Mouse (Mus musculus) forebrain, postnatal 0 days (tissue): Measurements from ENCODE around the gene Mmp9. TPM values are rescaled to one million over a fixed set of nuclear protein-coding genes. Genes with fewer than 3 reads are reported as not detected.

ENCODE experiments used
- ATAC-seq: fragments of 200-750 bp; cut with Nextera tagmentation; 2 replicates; pipeline ENCODE4 v1.8.0; 2017; ENCODE audit warnings: mild to moderate bottlenecking, moderate library complexity
- DNase-seq: peaks from one replicate; pipeline ENCODE4 v3.0.0-alpha.2; 2015
- H3K27ac ChIP-seq: fragments of 300-500 bp; sonication (generic); 2 replicates; pipeline ENCODE4 v1.5.1; 2014; ENCODE audit warnings: low read depth, mild to moderate bottlenecking, antibody characterized with exemption, low read length, moderate library complexity, mixed read lengths
- H3K27me3 ChIP-seq: fragments of 300-500 bp; sonication (generic); 2 replicates; pipeline ENCODE4 v1.6.1; 2014; ENCODE audit warnings: mild to moderate bottlenecking, low read length, mixed read lengths; ENCODE audit not compliant: insufficient read depth
- H3K36me3 ChIP-seq: fragments of 300-500 bp; sonication (generic); 2 replicates; pipeline ENCODE4 v1.6.1; 2014; ENCODE audit warnings: mild to moderate bottlenecking, moderate library complexity; ENCODE audit not compliant: insufficient read depth
- H3K4me1 ChIP-seq: fragments of 300-500 bp; sonication (generic); 2 replicates; pipeline ENCODE4 v1.6.1; 2014; ENCODE audit warnings: antibody characterized with exemption; ENCODE audit not compliant: insufficient read depth
- H3K4me2 ChIP-seq: fragments of 300-500 bp; sonication (generic); 2 replicates; pipeline ENCODE4 v1.6.1; 2014; ENCODE audit warnings: low read depth, mild to moderate bottlenecking, moderate library complexity
- H3K4me3 ChIP-seq: fragments of 300-500 bp; sonication (generic); 2 replicates; pipeline ENCODE4 v1.5.1; 2014; ENCODE audit warnings: low read depth, low read length, mixed read lengths
- H3K9ac ChIP-seq: fragments of 300-500 bp; sonication (generic); 2 replicates; pipeline ENCODE4 v1.6.1; 2014; ENCODE audit warnings: mild to moderate bottlenecking
- H3K9me3 ChIP-seq: fragments of 300-500 bp; sonication (generic); 2 replicates; pipeline ENCODE4 v1.6.1; 2016; ENCODE audit warnings: low read length
- CTCF ChIP-seq: sonication (generic); IDR thresholded peaks from 2 replicates; pipeline ENCODE4 v1.5.1; 2016; ENCODE audit warnings: antibody characterized with exemption, control low read depth, low read depth
- WGBS: fragments of 180-500 bp; shearing (Covaris S2); extraction: QIAGEN DNeasy Blood & Tissue Kit; methylation state at CpG from one replicate; pipeline ENCODE4 v1.1.7; 2014; 5-methylcytosine and 5-hydroxymethylcytosine counted together
- polyA plus RNA-seq: library from polyadenylated mRNA; unstranded; fragments of >200 nt; fragmentation: Nextera tagmentation; extraction: Ambion mirVana; gene quantifications from 2 replicates; pipeline ENCODE4 v1.2.1, GENCODE M21; 2015
- total RNA-seq: library from RNA; depleted of rRNA; stranded (reverse); fragments of >200 nt; gene quantifications from 2 replicates; pipeline ENCODE4 v1.2.3, GENCODE M21; 2014

Mmp9 gene
- total and polyA plus RNA-seq, 2 experiments from 2014 or later = 8.3 to 14.2 TPM

- peak; percentile 81 for DNase-seq
- under 1% methylated on average over 61 of the region's 65 CpGs for WGBS
Observed at GRCm38 (mm10) chr2:164967761-164968440, 27.3 kb downstream of the Mmp9 start.

GRCm38 (mm10) chr2:164968451-164968851 lies 27.9 kb downstream of the Mmp9 start:
- WGBS = under 1% methylated on average over 27 of the region's 29 CpGs
- peak; percentile 62 for DNase-seq

More at GRCm38 (mm10) chr2:164967761-164968440, 27.3 kb downstream of the Mmp9 start:
- TF ChIP-seq CTCF = peak; percentile 50
- ATAC-seq = peak; percentile 66
- Histone ChIP-seq H3K36me3 (no peaks in the 10 kb centered on the region), H3K4me1 (peaks cover 28% of the 10 kb centered on the region), H3K27ac (peak overlapping the region; percentile 84), H3K4me2 (peak overlapping the region; percentile 79), H3K27me3 (peaks cover 14% of the 10 kb centered on the region; the same call in 1 of the 2 replicates), H3K4me3 (peak overlapping the region; percentile 59), H3K9ac (peak overlapping the region; percentile 68), H3K9me3 (no peaks in the 10 kb centered on the region)

GRCm38 (mm10) chr2:164969348-164969781 lies 28.8 kb downstream of the Mmp9 start:
- no peaks in the 10 kb centered on the region for H3K9me3 ChIP-seq
- DNase-seq (no peak), ATAC-seq (no peak)
- peak overlapping the region; percentile 59 for H3K4me3 ChIP-seq
- peak; percentile 17 for TF ChIP-seq CTCF
- peaks cover 14% of the 10 kb centered on the region; the same call in 1 of the 2 replicates for H3K27me3 ChIP-seq
- peaks cover 27% of the 10 kb centered on the region for H3K4me1 ChIP-seq
- H3K27ac ChIP-seq = no peak overlapping the region
- H3K4me2 ChIP-seq = peak overlapping the region; percentile 79
- 2% methylated on average over 21 of the region's 21 CpGs for WGBS
- H3K36me3 ChIP-seq = no peaks in the 10 kb centered on the region
- H3K9ac ChIP-seq = peak overlapping the region; percentile 68

More at GRCm38 (mm10) chr2:164968451-164968851, 27.9 kb downstream of the Mmp9 start:
- Histone ChIP-seq H3K4me2 (peak overlapping the region; percentile 79), H3K4me3 (peak overlapping the region; percentile 59), H3K36me3 (no peaks in the 10 kb centered on the region), H3K9me3 (no peaks in the 10 kb centered on the region), H3K27ac (peak overlapping the region; percentile 84), H3K9ac (peak overlapping the region; percentile 68), H3K4me1 (peaks cover 28% of the 10 kb centered on the region), H3K27me3 (peaks cover 14% of the 10 kb centered on the region; the same call in 1 of the 2 replicates)
- TF ChIP-seq CTCF = 0 out of 2 replicates have a peak, but pooled peaks have one; percentile 4
- peak; percentile 36 for ATAC-seq

- Histone ChIP-seq H3K9ac (peak overlapping the region; percentile 50), H3K27ac (no peak overlapping the region; the same call in 1 of the 2 replicates), H3K4me2 (peak overlapping the region; percentile 79), H3K36me3 (no peaks in the 10 kb centered on the region), H3K4me1 (peaks cover 18% of the 10 kb centered on the region), H3K9me3 (no peaks in the 10 kb centered on the region), H3K27me3 (peaks cover 14% of the 10 kb centered on the region; the same call in 1 of the 2 replicates), H3K4me3 (peak overlapping the region; percentile 59)
- peak; percentile 58 for ATAC-seq
- DNase-seq = peak; percentile 75
- TF ChIP-seq CTCF = no peak
- under 1% methylated on average over 41 of the region's 42 CpGs for WGBS
Observed at GRCm38 (mm10) chr2:164970631-164971196, 30.1 kb downstream of the Mmp9 start.

- H3K4me1 ChIP-seq = peaks cover 15% of the 10 kb centered on the region
- H3K9ac ChIP-seq = no peak overlapping the region
- no peak for TF ChIP-seq CTCF
- WGBS = 67% methylated on average over 5 of the region's 5 CpGs
- H3K4me3 ChIP-seq = no peak overlapping the region
- no peak overlapping the region for H3K4me2 ChIP-seq
- no peak overlapping the region for H3K27ac ChIP-seq
- H3K9me3 ChIP-seq = no peaks in the 10 kb centered on the region
- H3K27me3 ChIP-seq = peaks cover 9% of the 10 kb centered on the region; the same call in 1 of the 2 replicates
- H3K36me3 ChIP-seq = no peaks in the 10 kb centered on the region
- ATAC-seq (no peak), DNase-seq (no peak)
Observed at GRCm38 (mm10) chr2:164972646-164973045, 32.1 kb downstream of the Mmp9 start.

- H3K9ac ChIP-seq = no peak overlapping the region
- no peak overlapping the region for H3K4me2 ChIP-seq
- no peak overlapping the region for H3K4me3 ChIP-seq
- no peak for ATAC-seq
- DNase-seq = no peak
- no peaks in the 10 kb centered on the region; the same call in 1 of the 2 replicates for H3K27me3 ChIP-seq
- no peaks in the 10 kb centered on the region for H3K9me3 ChIP-seq
- WGBS = 64% methylated on average over 6 of the region's 6 CpGs
- H3K27ac ChIP-seq = no peak overlapping the region
- no peaks in the 10 kb centered on the region for H3K36me3 ChIP-seq
- TF ChIP-seq CTCF = no peak
- H3K4me1 ChIP-seq = peaks cover 8% of the 10 kb centered on the region; the same call in 1 of the 2 replicates
Observed at GRCm38 (mm10) chr2:164975611-164976010, 35.0 kb downstream of the Mmp9 start.

- H3K4me1 ChIP-seq = no peaks in the 10 kb centered on the region
- H3K27me3 ChIP-seq = no peaks in the 10 kb centered on the region
- TF ChIP-seq CTCF = no peak
- WGBS = 20% methylated on average over 7 of the region's 7 CpGs
- no peak for ATAC-seq
- H3K4me2 ChIP-seq = no peak overlapping the region
- peaks cover 6% of the 10 kb centered on the region; the same call in 1 of the 2 replicates for H3K36me3 ChIP-seq
- H3K27ac ChIP-seq = no peak overlapping the region
- no peaks in the 10 kb centered on the region for H3K9me3 ChIP-seq
- H3K9ac ChIP-seq = no peak overlapping the region
- DNase-seq = no peak
- no peak overlapping the region for H3K4me3 ChIP-seq
Observed at GRCm38 (mm10) chr2:164979749-164980148, 39.2 kb downstream of the Mmp9 start.
